Mouse (Mus musculus) olfactory bulb, adult 2 months (tissue): Measurements from ENCODE around the gene Rad51b.

ENCODE experiments used
- CTCF ChIP-seq: fragments of 200-500 bp; IDR thresholded peaks from 2 replicates; pipeline ENCODE4 v1.5.1; 2012; ENCODE audit warnings: low read depth, mild to moderate bottlenecking, low read length, moderate library complexity; ENCODE audit not compliant: insufficient read depth
- POLR2A ChIP-seq: fragments of 200-500 bp; IDR thresholded peaks from 2 replicates; pipeline ENCODE4 v1.6.1; 2012; ENCODE audit warnings: mild to moderate bottlenecking, low read depth, low read length, moderate library complexity; ENCODE audit not compliant: insufficient read depth

DNA sequence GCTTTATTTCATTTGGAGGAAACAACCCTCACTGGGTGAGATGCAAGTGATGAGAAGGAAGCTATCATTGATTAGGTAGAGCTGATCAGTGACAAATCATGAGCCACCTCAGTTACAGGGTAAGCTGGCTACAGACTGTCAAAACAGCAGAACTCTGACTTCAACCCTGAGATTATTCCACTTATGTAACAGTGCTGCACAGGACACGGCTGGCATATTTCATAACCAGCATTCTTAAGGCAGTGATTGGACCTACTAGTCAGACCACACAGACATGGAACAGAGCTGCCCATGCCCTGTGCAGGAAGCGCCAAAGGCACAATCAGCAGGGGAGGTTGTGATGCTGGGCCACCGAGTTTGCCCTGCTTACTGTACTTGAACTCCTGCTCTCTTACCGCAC is 155.8 kb downstream of the Rad51b start:
- TF ChIP-seq CTCF (no peak), POLR2A (no peak)
